Mouse (Mus musculus): ENCODE results near the gene Ssr1.
A peak's percentile ranks its signal among the peaks of the same experiment; 100 is the strongest.

Gene Ssr1

GRCm38 (mm10) chr13:37980346-37980745 lies 13.7 kb downstream of the Ssr1 start:
- DNase-seq (ENCODE audit: low spot score in 2 of 2): no peak

DNA sequence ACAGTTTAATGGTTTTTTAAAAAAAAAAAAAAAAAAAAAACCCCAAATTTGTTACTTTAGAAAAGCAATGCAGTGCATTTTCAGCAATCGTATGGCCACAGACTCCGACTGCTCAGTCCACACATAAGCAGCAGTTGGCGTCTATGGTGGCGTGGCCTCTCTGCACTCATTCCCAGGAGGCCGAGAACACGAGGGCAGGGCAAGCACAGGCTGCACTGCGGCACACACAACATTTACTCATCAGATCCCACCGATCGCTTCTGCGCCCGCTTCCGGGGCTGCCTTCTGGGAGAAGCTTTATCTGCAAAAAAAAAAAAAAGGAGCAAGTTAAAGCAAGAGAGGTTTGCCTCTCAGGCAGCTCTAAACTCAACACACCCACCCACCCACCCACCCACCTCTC lies 14.5 kb downstream of the Ssr1 start:
- no peak for DNase-seq (ENCODE audit: low spot score in 2 of 2)

GRCm38 (mm10) chr13:37974731-37975130 lies 19.3 kb downstream of the Ssr1 start:
- DNase-seq (ENCODE audit: low spot score in 2 of 2): no peak

- no peak for DNase-seq (ENCODE audit: low spot score in 2 of 2)
Observed at GRCm38 (mm10) chr13:37974036-37974435, 20.0 kb downstream of the Ssr1 start.

GRCm38 (mm10) chr13:37970887-37971530 lies 23.0 kb downstream of the Ssr1 start:
- DNase-seq (ENCODE audit: low spot score in 2 of 2): no peak

- no peak for DNase-seq (ENCODE audit: low spot score in 2 of 2)
Observed at GRCm38 (mm10) chr13:37969988-37970387, 24.0 kb downstream of the Ssr1 start.

GRCm38 (mm10) chr13:37969337-37969736 lies 24.7 kb downstream of the Ssr1 start:
- DNase-seq (ENCODE audit: low spot score in 2 of 2): peak; percentile 88 to 92

- no peak for DNase-seq (ENCODE audit: low spot score in 2 of 2)
Observed at GRCm38 (mm10) chr13:37967565-37967964, 26.5 kb downstream of the Ssr1 start.

- no peak for DNase-seq (ENCODE audit: low spot score in 2 of 2)
Observed at GRCm38 (mm10) chr13:37967052-37967437, 27.0 kb downstream of the Ssr1 start.

- no peak for DNase-seq (ENCODE audit: low spot score in 2 of 2)
Observed at GRCm38 (mm10) chr13:37966256-37967051, 27.6 kb downstream of the Ssr1 start.

DNA sequence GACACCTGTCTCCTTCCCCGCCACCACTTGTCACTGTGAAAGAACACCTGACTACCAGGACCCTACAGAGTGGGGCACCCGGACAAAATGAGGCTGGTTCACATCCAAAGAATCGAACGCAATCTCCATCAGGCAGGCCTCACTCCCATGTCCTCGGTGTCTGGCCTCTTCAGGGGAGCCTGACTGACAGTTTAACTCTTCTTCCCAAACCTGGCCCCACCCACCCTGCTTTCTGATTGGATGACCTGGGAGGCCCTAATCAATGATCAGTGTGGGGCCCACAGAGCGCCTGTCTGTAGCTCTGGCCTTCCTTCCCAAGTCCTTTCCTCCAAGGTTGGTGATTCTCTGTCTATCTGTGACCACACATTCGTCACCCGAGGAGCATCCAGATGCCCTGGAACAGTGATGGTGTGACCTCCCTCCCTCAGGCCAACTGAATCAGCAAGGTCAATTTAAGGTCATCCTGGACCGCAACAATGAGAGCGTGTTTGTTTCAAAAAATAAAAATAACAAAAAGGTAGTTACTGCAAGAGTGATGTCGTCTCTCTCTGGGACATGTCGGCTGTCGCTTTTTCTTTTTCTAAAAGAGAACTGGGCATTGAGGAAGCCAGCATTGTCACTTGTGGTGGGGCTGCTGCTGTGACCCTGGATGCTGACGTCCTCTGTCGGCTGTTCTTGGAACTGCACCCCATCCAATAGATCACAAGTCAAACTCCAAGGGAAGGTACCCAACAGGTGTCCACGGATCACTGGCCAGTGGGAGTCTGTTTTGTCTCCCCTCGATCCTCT lies 28.7 kb downstream of the Ssr1 start:
- DNase-seq (ENCODE audit: low spot score in 2 of 2): no peak

- DNase-seq (ENCODE audit: low spot score in 2 of 2): no peak
Observed at GRCm38 (mm10) chr13:37964128-37965087, 29.6 kb downstream of the Ssr1 start.

DNA sequence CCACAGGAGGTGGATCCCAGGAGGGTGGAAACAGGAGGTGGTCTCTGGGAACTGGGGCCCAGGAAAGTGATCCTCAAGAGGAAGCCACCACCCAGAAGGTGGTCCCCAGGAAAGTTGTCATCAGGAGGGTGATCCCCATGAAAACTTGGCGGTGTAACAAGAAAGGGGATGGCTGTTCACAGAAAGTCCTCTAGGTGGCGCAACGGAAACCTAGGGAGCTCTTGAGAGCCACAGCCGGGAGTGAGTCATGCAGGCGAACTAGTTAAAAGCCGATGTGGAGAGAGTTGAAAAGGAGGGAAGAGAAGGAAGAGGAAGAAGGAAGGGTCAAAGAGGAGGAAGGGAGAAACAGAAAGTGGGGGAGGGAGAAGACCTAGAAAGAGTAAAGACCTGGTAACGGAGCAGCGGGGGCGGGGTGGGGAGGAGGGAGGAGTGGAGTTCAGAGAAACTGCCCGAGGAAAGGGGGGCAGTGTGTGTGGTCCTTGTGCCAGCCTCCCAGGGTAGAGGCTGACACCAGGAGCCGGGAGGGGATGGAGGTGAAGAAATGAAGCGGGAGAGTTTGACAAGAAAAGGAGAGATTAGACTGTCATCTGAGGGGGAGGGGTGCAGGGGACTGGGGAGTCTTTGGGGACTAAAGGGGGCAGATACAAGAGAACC lies 30.5 kb downstream of the Ssr1 start:
- peak; percentile 42 to 62 for DNase-seq (ENCODE audit: low spot score in 2 of 2)

GRCm38 (mm10) chr13:37962541-37962940 lies 31.5 kb downstream of the Ssr1 start:
- DNase-seq (ENCODE audit: low spot score in 2 of 2): no peak

DNA sequence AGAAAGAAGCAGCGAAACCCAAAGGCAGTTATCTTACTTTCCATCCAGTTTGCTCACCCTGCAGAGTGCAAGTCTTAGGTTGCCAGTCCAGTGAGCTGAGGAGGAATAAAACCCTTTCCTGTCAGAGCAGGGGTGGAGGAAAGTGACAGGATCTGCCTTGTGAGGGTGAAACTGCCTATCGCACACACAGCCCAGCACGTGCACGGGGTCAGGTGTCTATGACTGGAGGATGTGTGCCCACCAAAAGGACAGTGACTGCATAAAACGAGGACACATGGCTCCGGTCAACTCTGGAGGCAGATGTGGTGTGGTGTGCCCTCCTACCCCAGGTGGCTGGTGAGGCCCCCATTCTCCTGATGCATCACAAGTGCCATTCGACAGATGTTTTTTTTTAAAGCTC lies 34.1 kb downstream of the Ssr1 start:
- DNase-seq (ENCODE audit: low spot score in 2 of 2): no peak

DNA sequence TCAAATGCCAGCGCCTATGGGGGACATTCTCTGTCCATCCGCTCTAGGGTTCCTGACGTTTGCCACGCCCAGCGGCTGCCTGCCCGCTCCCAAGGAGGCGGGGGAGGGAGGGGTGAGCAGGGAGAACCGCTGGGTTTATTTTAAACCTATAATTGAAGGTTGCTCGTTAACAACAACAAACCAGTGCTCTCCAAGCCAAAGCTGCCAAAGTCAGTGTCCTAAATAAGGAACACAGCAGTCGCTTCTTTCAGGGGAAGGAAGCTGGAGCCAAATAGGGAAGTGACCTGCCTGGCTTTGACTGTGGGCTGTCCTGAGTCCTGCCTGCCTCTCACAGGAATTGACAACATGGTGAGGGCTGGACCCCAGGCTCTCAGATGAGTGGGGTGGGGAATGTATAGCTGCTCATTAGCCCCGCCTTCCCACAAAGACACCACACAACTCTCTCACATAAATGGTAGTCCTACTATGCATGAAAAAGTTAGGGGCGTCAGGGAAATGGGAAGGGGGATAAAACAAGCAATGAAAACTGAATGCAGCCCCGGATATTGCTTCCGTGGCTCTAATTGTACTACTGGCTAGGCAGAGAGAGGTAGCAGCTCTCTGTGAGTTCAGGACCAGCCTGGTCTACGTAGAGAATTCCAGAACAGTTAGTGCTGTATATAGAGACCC lies 34.6 kb downstream of the Ssr1 start:
- DNase-seq (ENCODE audit: low spot score in 2 of 2): no peak

DNA sequence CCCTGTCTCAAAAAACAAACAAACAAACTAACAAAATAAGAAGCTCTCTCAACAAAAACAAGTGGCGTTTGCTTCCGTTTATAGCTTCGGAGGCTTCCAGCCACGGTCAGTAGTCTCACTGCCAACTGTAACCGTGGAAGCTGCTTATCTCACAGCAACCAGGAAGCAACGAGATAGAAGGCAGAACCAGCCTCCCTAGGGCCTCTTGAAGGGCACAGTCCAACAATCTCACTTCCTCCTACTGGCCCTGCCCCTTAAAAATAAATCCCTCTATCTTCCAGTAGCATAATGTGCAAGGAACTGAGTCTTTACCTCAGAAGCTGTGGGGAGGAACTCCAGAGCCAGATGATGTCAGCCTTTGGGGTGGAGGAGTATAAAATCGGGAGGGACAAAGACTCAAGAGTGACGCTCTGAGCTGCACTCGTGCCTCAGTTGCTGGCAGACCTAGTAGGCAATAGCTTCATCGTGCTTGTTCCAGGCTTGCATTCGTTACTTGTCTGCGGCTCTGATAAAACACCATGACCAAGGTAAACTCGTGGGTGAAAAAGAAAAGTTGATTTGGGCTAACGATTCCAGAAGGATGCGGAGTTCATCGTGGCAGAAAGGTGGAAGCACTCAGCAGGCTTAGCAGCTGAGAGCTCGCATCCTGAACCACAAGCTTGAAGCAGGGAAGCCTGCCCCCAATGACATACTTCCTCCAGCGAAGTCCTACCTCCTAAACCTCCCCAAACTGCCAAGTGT lies 35.3 kb downstream of the Ssr1 start:
- no peak for DNase-seq (ENCODE audit: low spot score in 2 of 2)

- no peak for DNase-seq (ENCODE audit: low spot score in 2 of 2)
Observed at GRCm38 (mm10) chr13:37954318-37954717, 39.7 kb downstream of the Ssr1 start.

GRCm38 (mm10) chr13:37952981-37953380 lies 41.0 kb downstream of the Ssr1 start:
- no peak for DNase-seq (ENCODE audit: low spot score in 2 of 2)

GRCm38 (mm10) chr13:37946734-37947133 lies 47.3 kb downstream of the Ssr1 start:
- peak; percentile 74 to 79 for DNase-seq (ENCODE audit: low spot score in 2 of 2)
